Mouse (Mus musculus) thymus, postnatal 25 days (tissue): Measurements from ENCODE around the gene Vmn1r51.
"Not testable (repeated sequence)": the region's sequence is repeated elsewhere in the genome, so short reads cannot be mapped to it uniquely, and the experiment has no call there.

Experiments used
- DNase-seq: peaks from one replicate; pipeline ENCODE4 v3.0.0; 2022

Gene Vmn1r51

DNA sequence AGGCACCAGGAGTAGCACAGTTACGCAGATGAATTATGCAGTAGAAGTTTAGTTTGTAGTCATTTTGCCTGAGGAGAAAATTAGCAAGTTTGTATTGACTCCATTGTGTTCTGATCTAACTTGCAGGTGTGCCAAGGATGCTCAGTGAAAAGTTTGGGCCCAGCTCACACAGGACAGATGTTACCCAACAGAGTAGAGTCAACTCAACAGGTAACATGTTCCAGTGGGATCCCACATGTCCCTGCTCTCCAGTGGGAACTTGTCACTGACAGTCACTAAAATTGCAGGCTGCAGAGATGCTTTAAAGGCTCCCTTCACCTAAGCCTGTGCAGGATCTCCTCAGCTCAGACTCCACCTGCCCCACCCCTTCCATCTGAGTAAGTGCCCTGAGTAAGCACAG, at the start of gene Vmn1r51:
TSS of gene Vmn1r51 (plus strand) at position 301 of the 400 bp plus-strand sequence.
- DNase-seq: not testable (repeated sequence)

DNA sequence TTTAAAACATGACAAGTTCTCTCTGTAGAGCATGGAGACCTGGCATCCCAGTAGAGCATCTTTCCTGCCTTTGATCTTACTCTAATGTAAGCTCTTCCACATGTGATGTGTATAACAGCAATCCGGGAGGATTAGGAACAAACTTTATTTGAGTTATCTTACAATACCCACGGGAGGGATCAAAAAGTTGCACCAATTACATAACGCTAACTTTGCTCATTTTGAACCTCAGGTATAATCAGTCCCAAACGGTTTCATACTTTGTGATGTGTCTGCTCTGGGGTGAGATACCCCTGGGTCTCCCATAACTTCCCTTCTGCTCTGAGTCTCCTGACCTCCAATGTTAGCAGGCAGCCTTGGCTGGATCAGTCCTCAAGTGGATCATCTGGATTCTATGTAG, 44.0 kb upstream of the Vmn1r51 start, which contains the start of gene Vmn1r49:
TSS of gene Vmn1r49 (minus strand) at position 101 of the 400 bp plus-strand sequence.
- DNase-seq: no peak

DNA sequence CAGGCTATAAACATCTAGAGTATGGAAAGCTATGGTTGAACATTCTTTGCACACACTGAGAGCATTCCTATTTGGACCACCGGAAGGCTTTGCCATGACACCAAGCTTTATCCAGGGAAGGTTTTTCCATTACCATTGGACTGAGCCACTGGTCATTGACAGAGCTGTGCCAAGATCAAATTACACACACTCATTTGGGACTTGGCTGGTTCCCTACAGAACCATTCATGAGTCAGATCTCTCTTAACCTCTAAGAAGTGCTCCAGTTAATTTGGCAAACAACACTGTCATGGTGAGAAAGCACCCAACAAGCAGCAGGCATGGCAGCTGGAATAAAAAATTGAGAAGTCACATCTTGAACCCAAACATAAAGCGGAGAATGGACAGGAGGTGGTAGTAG, 21.8 kb upstream of the Vmn1r51 start:
- no peak for DNase-seq

DNA sequence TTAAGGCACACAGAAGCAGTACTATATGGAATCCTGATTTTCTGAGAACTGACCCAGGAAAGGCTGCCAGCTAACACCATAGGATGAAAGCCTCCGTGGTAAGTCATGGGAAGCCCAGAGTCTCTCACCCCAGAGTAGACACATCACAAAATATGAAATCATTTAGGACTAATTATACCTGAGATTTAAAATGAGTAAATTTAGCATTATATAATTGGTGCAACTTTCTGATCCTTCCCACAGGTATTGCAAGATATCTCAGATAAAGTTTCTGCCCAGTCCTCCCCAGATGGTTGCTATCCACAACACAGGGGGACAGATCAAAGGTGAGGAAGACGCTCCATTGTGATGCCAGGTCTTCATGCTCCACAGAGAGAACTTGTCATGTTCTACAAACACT, 21.3 kb upstream of the Vmn1r51 start, which contains the start of gene Vmn1r50:
TSS of gene Vmn1r50 (plus strand) at position 301 of the 400 bp plus-strand sequence.
- no peak for DNase-seq

DNA sequence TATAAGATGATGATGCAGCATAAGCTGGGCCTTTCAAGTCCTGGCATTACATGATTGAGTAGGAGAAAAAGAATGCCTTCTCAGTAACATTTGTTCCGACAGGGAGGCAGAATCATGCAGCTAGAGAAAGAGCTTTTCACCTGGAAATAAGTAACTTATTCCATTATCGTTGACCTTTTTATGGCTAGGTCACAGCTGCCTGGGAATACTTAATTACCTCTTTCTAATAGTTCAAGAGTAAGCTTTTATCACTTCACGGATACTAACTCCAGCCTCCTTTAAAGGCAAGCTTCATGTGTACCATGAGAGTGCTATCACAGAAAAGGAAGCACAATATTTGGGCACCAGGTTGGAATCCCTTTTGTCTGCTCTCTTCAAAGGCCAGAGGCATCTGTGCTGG, 37.7 kb downstream of the Vmn1r51 start:
- DNase-seq: no peak

DNA sequence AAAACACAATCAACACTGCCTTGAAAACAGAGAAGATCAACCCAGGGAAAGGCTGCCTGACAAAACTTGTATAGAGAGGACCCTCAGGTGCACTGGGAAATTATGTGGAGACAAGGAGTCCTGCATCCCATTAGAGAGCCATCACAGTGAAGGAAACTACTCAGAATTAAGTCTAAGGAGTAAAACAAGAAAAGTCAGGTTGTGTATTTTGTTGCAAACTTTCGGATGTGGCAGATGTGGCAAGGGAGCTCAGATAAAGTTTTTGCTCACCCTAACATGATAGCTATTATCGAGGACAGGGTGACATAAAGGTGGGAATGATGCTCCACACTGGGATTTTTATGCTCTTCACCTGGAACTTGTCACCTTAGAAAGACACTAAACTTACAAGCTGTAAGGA, 52.1 kb downstream of the Vmn1r51 start, which contains the start of gene Vmn1r52:
TSS of gene Vmn1r52 (plus strand) at position 301 of the 400 bp plus-strand sequence.
- no peak for DNase-seq
